Mouse (Mus musculus): ENCODE results near the gene Faf2. TPM values are rescaled to one million over a fixed set of nuclear protein-coding genes. Genes with fewer than 3 reads are reported as not detected.

Gene Faf2
- polyA plus RNA-seq, 2 experiments: 11.0 to 31.2 TPM

DNA sequence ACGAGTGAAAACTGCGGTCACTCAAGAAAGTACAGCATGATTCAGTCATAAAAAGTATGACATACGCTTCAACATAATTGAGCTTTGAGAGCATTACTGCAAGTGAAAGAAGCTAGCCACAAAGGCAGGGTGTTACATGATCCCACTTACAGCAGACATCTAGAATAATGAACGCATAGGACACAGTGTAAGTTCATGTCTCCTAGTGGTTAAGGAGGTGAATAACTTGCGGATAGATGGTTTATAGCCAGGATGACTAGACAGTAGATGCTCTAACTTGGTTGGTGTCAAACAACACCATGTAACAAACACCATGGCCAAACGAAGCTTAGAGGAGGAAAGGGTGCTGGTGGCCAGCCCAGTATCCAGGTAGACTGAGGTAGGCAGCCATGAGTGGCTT, 4.6 kb upstream of the Faf2 start:
- H3K9ac ChIP-seq (replicated peaks): no peak overlapping the region
- H3K4me2 ChIP-seq (ENCODE audit: low read depth): no peak overlapping the region
- no peaks in the 10 kb centered on the region for H3K36me3 ChIP-seq (replicated peaks; ENCODE audit: control insufficient read depth, insufficient read depth, low read depth)
- peaks cover 5% of the 10 kb centered on the region in 2 experiments for H3K4me1 ChIP-seq (replicated peaks; ENCODE audit: control insufficient read depth in 2 of 2, insufficient read depth in 2 of 2, low read length in 1 of 2)
- no peak for TF ChIP-seq EP300 (IDR thresholded peaks at IDR 0.05; ENCODE audit: low read depth)
- TF ChIP-seq CTCF (IDR thresholded peaks at IDR 0.05; ENCODE audit: low read depth): peak; percentile 40; the same call in 1 of the 2 replicates
- H3K27me3 ChIP-seq (ENCODE audit: control insufficient read depth, insufficient read depth, low read length): no peaks in the 10 kb centered on the region
- no peak overlapping the region for H3K4me3 ChIP-seq (ENCODE audit: insufficient read depth in 1 of 2, low read depth in 2 of 2, low read length in 2 of 2)
- H3K27ac ChIP-seq: no peak overlapping the region
- WGBS (ENCODE audit: insufficient replicate concordance): 52% methylated on average over 6 of the region's 6 CpGs
- ATAC-seq (ENCODE audit: insufficient read depth): no peak
- DNase-seq (ENCODE audit: low read depth in 3 of 3, low spot score in 3 of 3): no peak
- H3K9me3 ChIP-seq (ENCODE audit: control insufficient read depth, low read length): no peaks in the 10 kb centered on the region

DNA sequence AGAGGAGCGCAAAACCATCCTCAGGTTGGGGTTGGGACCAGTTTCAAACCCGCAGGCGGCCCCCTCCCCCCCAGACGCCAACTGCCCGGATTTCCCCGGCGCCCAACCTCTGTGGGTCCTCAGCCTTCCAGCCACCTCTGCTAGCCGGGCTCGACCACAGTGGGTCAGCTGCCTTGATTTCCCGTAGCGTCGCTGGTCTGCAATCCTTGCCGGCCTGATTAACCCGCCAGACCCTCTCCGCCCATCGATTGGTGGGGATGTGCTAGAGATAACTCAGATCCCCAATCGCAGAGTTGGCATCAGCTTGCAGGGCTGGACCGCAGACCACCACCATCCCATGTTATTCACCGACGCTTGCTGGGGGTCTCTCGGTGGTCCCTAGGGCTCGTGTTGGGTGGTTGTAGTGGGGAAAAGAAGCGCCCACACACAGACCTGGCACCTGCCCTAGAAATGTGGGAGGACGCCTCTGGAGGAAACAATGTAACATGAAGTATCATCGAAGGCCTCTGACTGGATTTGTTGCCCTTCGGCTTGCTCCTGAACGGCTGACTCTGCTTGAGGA, 457 bp downstream of the Faf2 start:
- Histone ChIP-seq H3K4me2 (ENCODE audit: low read depth) (peak overlapping the region; percentile 81), H3K36me3 (replicated peaks; ENCODE audit: control insufficient read depth, insufficient read depth, low read depth) (no peaks in the 10 kb centered on the region), H3K4me1 (replicated peaks; ENCODE audit: control insufficient read depth in 2 of 2, insufficient read depth in 2 of 2, low read length in 1 of 2) (peaks cover 9 to 12% of the 10 kb centered on the region in 2 experiments), H3K9me3 (ENCODE audit: control insufficient read depth, low read length) (no peaks in the 10 kb centered on the region), H3K9ac (replicated peaks) (peak overlapping the region; percentile 95), H3K4me3 (ENCODE audit: insufficient read depth in 1 of 2, low read depth in 2 of 2, low read length in 2 of 2) (peak overlapping the region; percentile 87 to 88), H3K27ac (peak overlapping the region; percentile 59), H3K27me3 (ENCODE audit: control insufficient read depth, insufficient read depth, low read length) (no peaks in the 10 kb centered on the region)
- DNase-seq (ENCODE audit: low read depth in 3 of 3, low spot score in 3 of 3) (peak in 1 of 3 experiments; percentile 20), ATAC-seq (ENCODE audit: insufficient read depth) (peak; percentile 52)
- 1% methylated on average over 27 of the region's 27 CpGs for WGBS (ENCODE audit: insufficient replicate concordance)
- TF ChIP-seq CTCF (IDR thresholded peaks at IDR 0.05; ENCODE audit: low read depth): no peak
- no peak for TF ChIP-seq EP300 (IDR thresholded peaks at IDR 0.05; ENCODE audit: low read depth)

DNA sequence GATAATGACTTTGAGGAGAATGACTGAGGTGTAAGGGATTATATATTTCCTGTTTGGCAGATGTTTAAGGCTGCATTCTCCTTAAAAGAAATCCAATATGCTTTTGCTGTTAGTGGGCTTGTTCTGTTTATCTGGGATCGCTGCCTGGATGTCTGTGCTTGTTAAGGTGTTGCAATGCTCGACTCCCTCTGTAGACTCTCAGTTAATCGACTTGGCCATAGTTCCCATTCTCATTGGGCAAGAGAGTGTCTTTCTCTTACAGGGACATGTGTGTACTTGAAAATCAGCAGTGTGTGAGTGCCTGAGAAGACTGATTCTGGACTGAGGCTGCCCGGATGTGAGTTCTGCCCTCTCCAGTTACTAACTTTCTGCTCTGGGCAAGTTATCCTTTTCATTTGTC, 7.5 kb downstream of the Faf2 start:
- no peak for ATAC-seq (ENCODE audit: insufficient read depth)
- peak overlapping the region; percentile 6; the same call in 1 of the 2 replicates for H3K27ac ChIP-seq
- H3K36me3 ChIP-seq (replicated peaks; ENCODE audit: control insufficient read depth, insufficient read depth, low read depth): no peaks in the 10 kb centered on the region
- H3K9me3 ChIP-seq (ENCODE audit: control insufficient read depth, low read length): no peaks in the 10 kb centered on the region
- no peak overlapping the region for H3K4me3 ChIP-seq (ENCODE audit: insufficient read depth in 1 of 2, low read depth in 2 of 2, low read length in 2 of 2)
- H3K4me1 ChIP-seq (replicated peaks; ENCODE audit: control insufficient read depth in 2 of 2, insufficient read depth in 2 of 2, low read length in 1 of 2): no peaks in the 10 kb centered on the region
- peak overlapping the region; percentile 22; the same call in 1 of the 2 replicates for H3K4me2 ChIP-seq (ENCODE audit: low read depth)
- 69% methylated on average over 4 of the region's 4 CpGs for WGBS (ENCODE audit: insufficient replicate concordance)
- H3K27me3 ChIP-seq (ENCODE audit: control insufficient read depth, insufficient read depth, low read length): no peaks in the 10 kb centered on the region
- H3K9ac ChIP-seq (replicated peaks): no peak overlapping the region
- DNase-seq (ENCODE audit: low read depth in 3 of 3, low spot score in 3 of 3): no peak
- TF ChIP-seq CTCF (IDR thresholded peaks at IDR 0.05; ENCODE audit: low read depth) (no peak), EP300 (IDR thresholded peaks at IDR 0.05; ENCODE audit: low read depth) (no peak)

DNA sequence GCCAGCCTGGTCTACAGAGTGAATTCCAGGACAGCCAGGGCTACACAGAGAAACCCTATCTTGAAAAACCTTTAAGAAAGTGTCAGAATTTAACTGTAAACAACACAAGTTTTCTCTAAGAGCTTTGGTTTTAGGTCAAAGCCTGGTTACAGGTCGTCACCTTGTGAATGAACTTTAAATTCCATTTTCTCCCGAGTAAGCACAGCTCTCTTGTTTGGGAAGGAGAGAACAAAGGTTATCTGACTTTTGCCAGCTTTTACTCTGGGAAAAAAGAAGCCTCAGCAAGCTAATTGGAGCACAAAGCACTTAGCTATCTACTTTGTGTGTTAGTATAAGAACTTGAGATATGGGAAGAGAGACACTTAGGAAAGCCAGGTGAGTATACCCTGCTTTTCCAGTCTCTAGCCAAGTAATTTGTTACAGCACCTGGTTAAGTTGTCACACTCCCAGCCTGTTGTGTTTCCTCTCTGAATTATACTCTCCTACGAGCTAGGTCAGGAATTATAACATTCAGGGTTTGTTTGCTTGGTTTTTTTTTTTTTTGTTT, 11.2 kb downstream of the Faf2 start:
- H3K9me3 ChIP-seq (ENCODE audit: control insufficient read depth, low read length): no peaks in the 10 kb centered on the region
- TF ChIP-seq CTCF (IDR thresholded peaks at IDR 0.05; ENCODE audit: low read depth) (no peak), EP300 (IDR thresholded peaks at IDR 0.05; ENCODE audit: low read depth) (no peak)
- ATAC-seq (ENCODE audit: insufficient read depth) (no peak), DNase-seq (ENCODE audit: low read depth in 3 of 3, low spot score in 3 of 3) (no peak)
- H3K4me2 ChIP-seq (ENCODE audit: low read depth): no peak overlapping the region
- 75% methylated on average over 3 of the region's 3 CpGs for whole genome bisulfite sequencing (ENCODE audit: insufficient replicate concordance)
- no peaks in the 10 kb centered on the region for H3K27me3 ChIP-seq (ENCODE audit: control insufficient read depth, insufficient read depth, low read length)
- no peaks in the 10 kb centered on the region for H3K4me1 ChIP-seq (replicated peaks; ENCODE audit: control insufficient read depth in 2 of 2, insufficient read depth in 2 of 2, low read length in 1 of 2)
- no peak overlapping the region for H3K27ac ChIP-seq
- no peaks in the 10 kb centered on the region; the same call in none of the 2 replicates for H3K36me3 ChIP-seq (replicated peaks; ENCODE audit: control insufficient read depth, insufficient read depth, low read depth)
- H3K4me3 ChIP-seq (ENCODE audit: insufficient read depth in 1 of 2, low read depth in 2 of 2, low read length in 2 of 2): no peak overlapping the region
- H3K9ac ChIP-seq (replicated peaks): no peak overlapping the region

DNA sequence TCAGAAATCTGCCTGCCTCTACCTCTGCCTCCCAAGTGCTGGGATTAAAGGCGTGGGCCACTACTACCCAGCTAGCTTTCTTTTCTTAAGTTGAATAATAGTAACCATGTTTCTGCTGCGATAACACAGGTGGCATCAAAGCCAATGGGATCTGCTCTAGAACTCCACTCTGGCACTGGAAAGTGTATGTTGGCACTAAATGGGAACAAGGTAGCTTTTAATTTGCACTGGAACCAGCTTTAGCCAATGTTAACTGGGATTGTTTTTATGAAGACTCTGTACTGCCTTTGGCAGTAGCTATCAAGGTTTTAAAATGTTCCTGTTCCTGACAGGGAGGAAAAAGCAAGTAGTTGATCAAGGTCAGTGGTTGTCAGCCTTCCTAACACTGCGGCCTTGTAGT, 13.4 kb downstream of the Faf2 start:
- Histone ChIP-seq H3K4me3 (ENCODE audit: insufficient read depth in 1 of 2, low read depth in 2 of 2, low read length in 2 of 2) (no peak overlapping the region), H3K36me3 (replicated peaks; ENCODE audit: control insufficient read depth, insufficient read depth, low read depth) (peaks cover 8% of the 10 kb centered on the region), H3K27ac (no peak overlapping the region), H3K4me2 (ENCODE audit: low read depth) (no peak overlapping the region), H3K27me3 (ENCODE audit: control insufficient read depth, insufficient read depth, low read length) (no peaks in the 10 kb centered on the region), H3K9me3 (ENCODE audit: control insufficient read depth, low read length) (no peaks in the 10 kb centered on the region), H3K9ac (replicated peaks) (no peak overlapping the region), H3K4me1 (replicated peaks; ENCODE audit: control insufficient read depth in 2 of 2, insufficient read depth in 2 of 2, low read length in 1 of 2) (no peaks in the 10 kb centered on the region)
- no peak for TF ChIP-seq CTCF (IDR thresholded peaks at IDR 0.05; ENCODE audit: low read depth)
- no peak for TF ChIP-seq EP300 (IDR thresholded peaks at IDR 0.05; ENCODE audit: low read depth)
- no peak for ATAC-seq (ENCODE audit: insufficient read depth)
- 78% methylated on average over 3 of the region's 3 CpGs for WGBS (ENCODE audit: insufficient replicate concordance)
- DNase-seq (ENCODE audit: low read depth in 3 of 3, low spot score in 3 of 3): no peak

Data from liver, embryonic 14.5 days (tissue).